Mouse (Mus musculus): ENCODE data around the gene Arih1.
"Not testable (repeated sequence)": the region's sequence is repeated elsewhere in the genome, so short reads cannot be mapped to it uniquely, and the experiment has no call there.

Gene Arih1

GRCm38 (mm10) chr9:59458416-59458815 lies 28.0 kb downstream of the Arih1 start:
- DNase-seq, result no peak

DNA sequence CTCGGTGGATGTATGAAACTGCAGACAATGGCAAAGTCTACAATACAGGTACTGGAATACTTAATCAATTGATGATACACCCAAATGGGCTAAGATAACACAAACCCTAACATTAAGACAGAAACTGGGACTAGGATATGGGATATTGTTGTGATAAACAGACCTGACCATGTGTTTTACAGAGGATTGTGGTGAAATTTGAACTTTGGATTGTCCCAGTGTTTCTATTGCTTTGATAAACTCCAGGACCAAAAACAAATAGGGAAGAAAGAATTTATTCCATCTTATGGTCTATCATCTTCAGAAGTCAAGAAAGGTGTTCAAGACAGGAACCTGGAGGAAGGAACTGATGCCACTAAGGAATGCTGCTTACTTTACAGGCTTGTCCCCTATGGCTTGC lies 28.7 kb downstream of the Arih1 start:
- DNase-seq, result no peak

DNA sequence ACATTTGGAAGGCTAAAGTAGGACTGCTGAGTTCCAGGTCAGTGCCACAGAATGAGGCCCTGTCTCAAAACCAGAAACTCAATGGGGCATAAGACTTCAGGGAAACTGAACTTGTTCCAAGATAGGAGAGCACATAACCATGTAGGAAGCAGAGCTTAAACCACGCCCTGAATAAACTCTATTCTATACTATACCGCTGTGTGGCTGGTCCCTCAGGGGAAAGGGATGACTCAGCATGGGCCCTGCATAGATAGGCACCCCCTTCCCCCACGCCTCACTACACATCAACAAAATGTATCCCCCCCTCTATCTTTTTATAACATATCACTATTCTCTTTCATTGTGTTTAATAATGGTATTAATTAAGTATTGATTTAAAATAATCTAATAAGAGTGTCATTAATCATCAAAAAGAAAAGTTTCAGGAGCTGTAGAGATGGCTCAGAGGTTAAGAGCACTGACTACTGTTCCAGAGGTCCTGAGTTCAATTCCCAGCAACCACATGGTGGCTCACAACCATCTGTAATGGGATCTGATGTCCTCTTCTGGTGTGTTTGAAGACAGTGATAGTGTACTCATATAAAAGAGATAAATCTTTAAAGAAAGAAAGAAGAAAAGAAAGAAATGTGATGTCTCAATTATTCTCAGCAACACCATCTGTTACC lies 30.9 kb downstream of the Arih1 start:
- no peak for DNase-seq

GRCm38 (mm10) chr9:59433729-59434128 lies 52.7 kb downstream of the Arih1 start:
- no peak for DNase-seq

DNA sequence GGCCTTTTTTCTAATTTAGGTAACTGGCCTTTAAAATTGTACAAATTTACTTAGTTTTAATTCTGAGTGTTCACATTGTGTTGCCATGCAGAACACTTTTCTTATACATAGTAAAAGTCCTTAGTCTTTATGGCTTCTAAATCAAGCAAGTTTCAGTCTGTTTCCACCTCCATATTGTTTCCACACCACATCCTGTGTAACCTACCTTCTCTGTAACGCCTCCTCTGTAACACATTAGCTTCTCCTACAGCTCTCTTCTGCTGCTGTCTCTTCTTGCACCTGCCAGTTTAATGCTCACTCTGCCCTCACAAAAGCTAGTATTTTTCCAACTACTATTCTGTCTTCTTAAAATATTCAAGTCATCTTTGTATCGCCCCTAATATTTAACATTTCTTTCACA lies 54.8 kb downstream of the Arih1 start:
- no peak for DNase-seq

- DNase-seq, result no peak
Observed at GRCm38 (mm10) chr9:59420487-59420886, 65.9 kb downstream of the Arih1 start.

DNA sequence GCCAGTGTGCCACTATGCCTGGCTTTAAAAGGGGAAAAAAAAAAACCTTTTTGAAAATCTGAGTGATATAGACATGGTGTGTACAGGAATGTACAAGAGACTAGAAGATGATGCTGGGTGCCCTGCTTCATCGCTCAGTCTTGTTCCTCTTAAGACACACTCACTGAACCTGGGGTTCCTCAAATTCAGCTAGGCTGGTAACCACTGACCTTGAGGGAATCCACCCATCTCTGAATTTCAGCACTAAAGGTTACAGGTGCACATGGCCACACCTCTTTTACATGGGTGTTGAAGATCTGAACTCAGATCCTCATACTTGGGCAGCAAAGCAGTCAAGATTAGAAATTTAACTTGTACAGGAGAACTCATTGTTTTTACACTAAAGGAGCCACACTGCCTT lies 79.1 kb downstream of the Arih1 start:
- DNase-seq, result no peak

DNA sequence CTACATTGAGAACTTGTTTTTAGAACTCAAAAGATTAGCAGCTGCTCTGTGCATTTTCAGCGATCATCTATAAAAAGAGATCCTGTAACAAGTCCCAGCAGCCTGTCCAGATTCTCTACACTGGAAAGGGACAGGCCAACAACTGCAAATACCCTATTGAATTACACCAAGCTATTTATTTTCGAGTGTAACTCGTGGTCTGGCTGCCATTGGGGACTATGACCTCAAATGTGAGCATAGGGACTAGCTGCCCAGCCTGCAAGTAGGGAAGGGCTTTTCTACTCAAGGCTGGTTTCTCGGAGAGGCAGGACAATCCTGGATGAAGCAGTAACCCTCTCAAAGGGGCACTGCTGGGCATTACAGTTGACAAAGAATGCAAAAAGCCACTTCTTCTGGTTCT lies 97.3 kb downstream of the Arih1 start:
- no peak for DNase-seq

DNA sequence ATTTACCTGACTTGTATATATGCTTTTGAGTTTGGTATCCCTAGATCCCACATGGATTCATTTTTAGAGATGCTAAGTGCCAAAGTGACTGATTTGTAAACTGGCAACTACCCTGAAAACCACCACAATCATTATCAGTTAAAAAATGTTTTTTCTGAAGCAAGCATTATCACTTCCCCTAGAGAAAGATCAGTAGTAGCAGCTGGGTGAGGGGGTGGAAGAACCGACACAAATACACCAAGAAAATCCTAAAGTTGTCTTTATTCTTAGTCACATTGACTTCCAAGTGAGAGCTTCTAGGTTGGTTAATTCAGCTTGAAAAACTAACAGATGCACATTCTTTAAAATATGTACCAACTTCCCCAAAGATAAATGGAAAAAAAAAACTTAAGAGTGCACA lies 98.1 kb downstream of the Arih1 start:
- no peak for DNase-seq

DNA sequence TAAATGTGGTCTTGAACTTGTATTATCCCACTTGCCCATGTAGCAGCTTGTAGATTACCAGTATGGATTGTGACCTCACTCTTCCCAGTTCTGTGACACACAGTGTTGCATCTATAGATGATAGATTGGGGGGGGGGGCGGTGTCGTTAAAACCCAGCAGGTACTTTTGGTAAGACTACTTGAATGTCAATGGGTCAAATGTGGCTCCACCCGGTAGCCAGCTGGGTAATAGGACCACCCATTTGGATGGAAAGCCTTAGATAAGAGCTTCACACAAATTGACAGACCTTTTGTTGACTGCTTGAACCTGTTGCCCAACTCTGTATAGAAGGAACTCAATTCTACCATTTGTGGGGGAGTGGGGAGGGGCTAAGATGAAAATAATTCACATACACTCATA lies 99.0 kb downstream of the Arih1 start:
- DNase-seq, result no peak

- no peak for DNase-seq
Observed at GRCm38 (mm10) chr9:59375626-59376025, 110.8 kb downstream of the Arih1 start.

- DNase-seq, result no peak
Observed at GRCm38 (mm10) chr9:59369646-59370045, 116.8 kb downstream of the Arih1 start.

DNA sequence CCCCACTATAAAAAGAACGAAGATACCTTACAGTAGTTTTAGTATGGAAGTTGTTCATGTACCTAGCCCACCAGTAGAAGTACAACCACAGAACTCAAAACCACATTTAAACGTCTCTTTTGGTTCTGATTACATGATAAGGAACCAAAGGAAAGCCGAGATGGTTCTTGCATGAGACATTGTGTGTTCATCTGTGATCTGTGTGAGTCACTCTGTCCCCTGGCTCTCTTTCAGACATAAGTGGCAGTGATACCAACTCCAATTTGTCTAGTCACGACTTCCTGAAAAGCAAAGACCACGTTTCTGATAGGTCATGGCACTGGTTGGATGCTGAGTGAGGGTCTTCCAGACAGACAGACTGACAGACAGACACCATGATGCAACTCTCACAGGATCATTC lies 117.2 kb downstream of the Arih1 start:
- DNase-seq, result no peak

- not testable (repeated sequence) for DNase-seq
Observed at GRCm38 (mm10) chr9:59360487-59360886, 125.9 kb downstream of the Arih1 start.

- not testable (repeated sequence) for DNase-seq
Observed at GRCm38 (mm10) chr9:59358041-59358440, 128.4 kb downstream of the Arih1 start.

- peak; percentile 92 to 93 for DNase-seq
Observed at GRCm38 (mm10) chr9:59353253-59353639, 133.2 kb downstream of the Arih1 start, which contains the start of gene Bbs4. TSS of gene Bbs4 (minus strand) at chr9:59353508.

GRCm38 (mm10) chr9:59352586-59353252 lies 133.7 kb downstream of the Arih1 start:
- no peak for DNase-seq

GRCm38 (mm10) chr9:59346176-59346575 lies 140.2 kb downstream of the Arih1 start:
- no peak for DNase-seq

GRCm38 (mm10) chr9:59340002-59340401 lies 146.4 kb downstream of the Arih1 start:
- DNase-seq, result peak; percentile 12 to 13

- no peak for DNase-seq
Observed at GRCm38 (mm10) chr9:59339107-59339506, 147.3 kb downstream of the Arih1 start.

DNA sequence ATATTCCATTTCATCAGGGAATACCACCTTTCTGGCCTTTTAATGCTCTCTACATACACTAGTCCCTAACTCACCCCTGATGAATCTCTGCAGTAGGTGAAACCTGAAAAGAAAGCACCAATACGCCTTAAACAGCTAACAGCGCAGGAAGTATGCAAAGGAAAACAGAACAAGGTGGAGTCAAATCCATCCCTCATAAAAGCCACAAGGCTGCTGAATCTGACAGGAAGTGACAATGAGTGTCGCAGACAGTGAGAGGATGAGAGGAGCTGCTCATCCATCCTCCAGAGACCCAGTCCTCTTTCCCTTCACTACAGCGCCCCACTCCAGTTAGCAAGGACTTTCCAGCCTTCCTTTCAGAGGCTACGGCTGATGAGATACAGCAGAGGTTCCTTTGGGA lies 148.0 kb downstream of the Arih1 start:
- no peak for DNase-seq

Measured in cerebellum, postnatal 14 days (tissue).